Mouse (Mus musculus) liver, adult (tissue): Measurements from ENCODE around the gene Hdac4.

ENCODE experiments used
- GATA4 ChIP-seq: IDR thresholded peaks from 2 replicates; pipeline ENCODE4 v1.6.1; 2014; ENCODE audit warnings: mild to moderate bottlenecking, low read length; ENCODE audit not compliant: insufficient replicate concordance

Hdac4 gene

GRCm38 (mm10) chr1:91967041-91967440, 228.5 kb downstream of the Hdac4 start:
- TF ChIP-seq GATA4 = no peak

GRCm38 (mm10) chr1:91964486-91965335, 230.8 kb downstream of the Hdac4 start:
- TF ChIP-seq GATA4 = no peak

GRCm38 (mm10) chr1:91962256-91962655, 233.2 kb downstream of the Hdac4 start:
- TF ChIP-seq GATA4 = no peak

- TF ChIP-seq GATA4 = no peak
Observed at GRCm38 (mm10) chr1:91961231-91961630, 234.3 kb downstream of the Hdac4 start.

- TF ChIP-seq GATA4 = no peak
Observed at GRCm38 (mm10) chr1:91959891-91960290, 235.6 kb downstream of the Hdac4 start.

GRCm38 (mm10) chr1:91959044-91959443, 236.5 kb downstream of the Hdac4 start:
- no peak for TF ChIP-seq GATA4

GRCm38 (mm10) chr1:91956229-91956628, 239.3 kb downstream of the Hdac4 start:
- no peak for TF ChIP-seq GATA4

GRCm38 (mm10) chr1:91954954-91955353, 240.5 kb downstream of the Hdac4 start:
- no peak for TF ChIP-seq GATA4

- TF ChIP-seq GATA4 = no peak
Observed at GRCm38 (mm10) chr1:91952912-91953311, 242.6 kb downstream of the Hdac4 start.

- no peak for TF ChIP-seq GATA4
Observed at GRCm38 (mm10) chr1:91947441-91947840, 248.1 kb downstream of the Hdac4 start.

- TF ChIP-seq GATA4 = no peak
Observed at GRCm38 (mm10) chr1:91942583-91942982, 252.9 kb downstream of the Hdac4 start.

- no peak for TF ChIP-seq GATA4
Observed at GRCm38 (mm10) chr1:91942031-91942430, 253.5 kb downstream of the Hdac4 start.

GRCm38 (mm10) chr1:91941094-91941493, 254.4 kb downstream of the Hdac4 start:
- no peak for TF ChIP-seq GATA4

- no peak for TF ChIP-seq GATA4
Observed at GRCm38 (mm10) chr1:91935171-91935570, 260.3 kb downstream of the Hdac4 start.

GRCm38 (mm10) chr1:91933681-91934080, 261.8 kb downstream of the Hdac4 start:
- TF ChIP-seq GATA4 = no peak

- TF ChIP-seq GATA4 = no peak
Observed at GRCm38 (mm10) chr1:91932221-91932620, 263.3 kb downstream of the Hdac4 start.

GRCm38 (mm10) chr1:91931786-91932185, 263.7 kb downstream of the Hdac4 start:
- TF ChIP-seq GATA4 = no peak
